Mouse (Mus musculus) embryonic fibroblast, embryonic 13.5 days (primary cell): ENCODE measurements around the gene Kcnk10.

Experiments used
- CTCF ChIP-seq: IDR thresholded peaks from 2 replicates; pipeline ENCODE4 v1.5.1; 2011; ENCODE audit warnings: mild to moderate bottlenecking, control low read depth, low read length, moderate library complexity, borderline replicate concordance; ENCODE audit not compliant: insufficient read depth
- POLR2A ChIP-seq: IDR thresholded peaks from 2 replicates; pipeline ENCODE4 v1.6.1; 2011; ENCODE audit warnings: low read depth, mild to moderate bottlenecking, control low read depth, low read length, moderate library complexity

DNA sequence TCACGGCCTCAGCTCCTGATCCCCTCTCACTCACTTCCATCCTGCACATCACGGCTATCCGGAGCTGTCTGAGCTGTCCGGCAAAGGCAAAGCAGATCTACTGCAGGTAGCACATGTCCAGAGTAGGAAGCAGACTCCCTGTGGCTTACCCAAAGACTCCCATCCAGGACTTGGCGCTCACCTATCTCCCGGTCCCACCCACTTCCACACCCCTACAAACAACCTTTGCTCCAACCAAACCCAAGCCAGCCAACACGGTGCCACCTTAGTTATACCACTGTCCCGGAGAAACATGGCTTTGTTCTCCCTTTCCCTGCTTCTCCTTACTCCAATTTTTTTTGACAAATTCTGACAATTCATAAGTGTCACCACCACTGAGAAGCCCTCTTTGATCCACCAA, 49.5 kb downstream of the Kcnk10 start:
- no peak for TF ChIP-seq CTCF
- TF ChIP-seq POLR2A, result no peak
